Mouse (Mus musculus) left cerebral cortex, adult 8-10 months (tissue): ENCODE data around the gene Hrct1. TPM values are rescaled to one million over a fixed set of nuclear protein-coding genes. Genes with fewer than 3 reads are reported as not detected.

Experiments used
- DNase-seq, 2 experiments: peaks; one replicate each; pipeline ENCODE4 v3.0.0; 2022; ENCODE audit warnings: low spot score in 2 of 2
- total RNA-seq, 4 experiments: library from RNA; stranded (reverse); gene quantifications; 2 replicates each; pipeline ENCODE4 v1.2.4; 2022

Hrct1 gene
- total RNA-seq, 4 experiments from 2014 or later, result 0.60 to 0.91 (median 0.75) TPM

GRCm38 (mm10) chr4:43771626-43772025 lies 44.6 kb downstream of the Hrct1 start:
- DNase-seq, result no peak

GRCm38 (mm10) chr4:43772304-43772703 lies 45.3 kb downstream of the Hrct1 start:
- DNase-seq, result no peak

Other genes with a start within 250 kb of the Hrct1 start
- under 1 TPM in 1 of 4 experiments, not detected in 3; 0.46 TPM for gene Sit1, start 243.5 kb upstream of the Hrct1 start, total RNA-seq
- 10 to 100 TPM; 26.5 to 37.8 (median 30.1) TPM for gene Ccdc107, start 234.3 kb upstream of the Hrct1 start, total RNA-seq
- 1 to 10 TPM; 1.2 to 2.2 (median 1.6) TPM for gene Arhgef39, start 227.5 kb upstream of the Hrct1 start, total RNA-seq
- gene Car9, start 220.2 kb upstream of the Hrct1 start, total RNA-seq, result 1 to 10 TPM; 2.1 to 5.1 (median 2.8) TPM
- 10 to 100 TPM; 11.7 to 14.4 (median 13.8) TPM for gene Tpm2, start 203.4 kb upstream of the Hrct1 start, total RNA-seq
- gene Creb3, start 164.9 kb upstream of the Hrct1 start, total RNA-seq, result 10 to 100 TPM; 68.2 to 77.9 (median 73.6) TPM
- gene Tln1, start 164.5 kb upstream of the Hrct1 start, total RNA-seq, result 10 to 100 TPM; 38.8 to 55.7 (median 46.1) TPM
- 10 to 100 TPM; 47.0 to 60.5 (median 49.8) TPM for gene Rgp1, start 148.5 kb upstream of the Hrct1 start, total RNA-seq
- gene Gba2, start 148.3 kb upstream of the Hrct1 start, total RNA-seq, result 10 to 100 TPM; 62.1 to 69.7 (median 65.6) TPM
- 1 to 10 TPM in 1 of 4 experiments, not detected in 3; 1.1 TPM for gene Msmp, start 142.7 kb upstream of the Hrct1 start, total RNA-seq
- 10 to 100 TPM; 42.5 to 60.2 (median 56.9) TPM for gene Npr2, start 95.3 kb upstream of the Hrct1 start, total RNA-seq
- gene Spag8, start 73.6 kb upstream of the Hrct1 start, total RNA-seq, result 1 to 10 TPM; 1.3 to 1.6 (median 1.5) TPM
- gene Hint2, start 70.7 kb upstream of the Hrct1 start, total RNA-seq, result 10 to 100 TPM; 29.6 to 46.8 (median 41.6) TPM
- 10 to 100 TPM; 56.5 to 59.6 (median 57.4) TPM for gene Tmem8b, start 58.2 kb upstream of the Hrct1 start, total RNA-seq
- gene Fam221b, start 58.0 kb upstream of the Hrct1 start, total RNA-seq, result 1 to 10 TPM; 1.2 to 2.0 (median 1.6) TPM
- gene Olfr70, start 26.4 kb upstream of the Hrct1 start, total RNA-seq, result not detected
- gene Olfr71, start 16.9 kb upstream of the Hrct1 start, total RNA-seq, result not detected
- under 1 TPM; 0.39 to 0.91 (median 0.81) TPM for gene Spaar, start 2.8 kb downstream of the Hrct1 start, total RNA-seq
- gene Olfr159, start 43.8 kb downstream of the Hrct1 start, total RNA-seq, result under 1 TPM in 1 of 4 experiments, not detected in 3; 0.42 TPM
- not detected for gene Olfr156, start 96.7 kb downstream of the Hrct1 start, total RNA-seq
- gene Olfr157, start 113.0 kb downstream of the Hrct1 start, total RNA-seq, result not detected
- not detected for gene Olfr155, start 124.4 kb downstream of the Hrct1 start, total RNA-seq
- 1 to 10 TPM; 8.1 to 8.8 (median 8.3) TPM for gene Reck, start 148.3 kb downstream of the Hrct1 start, total RNA-seq
- 1 to 10 TPM; 3.0 to 4.9 (median 3.3) TPM for gene Glipr2, start 230.2 kb downstream of the Hrct1 start, total RNA-seq